In the genomic region with DNA sequence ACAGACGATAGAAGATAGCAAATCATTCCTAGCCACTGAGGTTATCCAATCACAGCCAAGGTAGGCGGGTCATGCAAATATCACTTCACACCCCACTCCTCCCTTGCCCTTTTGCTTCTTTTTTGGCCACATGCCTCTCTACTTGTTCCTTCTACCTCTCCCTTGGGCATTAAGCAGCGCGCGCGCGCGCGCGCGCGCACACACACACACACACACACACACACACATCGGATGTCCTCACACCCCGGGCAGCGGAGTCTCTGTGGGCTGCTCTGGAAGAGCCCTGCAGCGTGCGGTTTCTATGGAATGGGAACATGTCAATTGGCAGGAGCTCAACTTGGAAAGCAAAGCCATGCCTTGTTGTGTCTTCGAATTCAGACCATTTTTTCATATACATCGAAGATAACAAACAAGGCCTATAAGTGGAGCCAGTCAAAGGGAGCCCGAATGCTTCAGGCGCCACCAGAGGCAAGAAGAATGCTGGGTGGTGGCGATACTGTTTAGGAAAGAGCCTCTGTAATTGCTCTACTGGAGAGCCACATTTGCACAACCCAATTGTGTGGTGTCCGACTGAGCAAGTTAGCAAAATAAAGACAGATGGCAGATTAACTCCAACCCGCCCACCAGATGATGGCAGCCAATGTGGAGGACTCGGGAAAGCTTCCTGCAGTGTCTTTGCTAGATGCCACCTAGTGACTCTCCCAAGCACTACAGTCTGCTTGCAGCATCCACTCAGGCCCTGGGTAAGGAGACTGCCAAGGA, we compare ENCODE assay signal across 9 mouse cellular contexts.
A peak's percentile ranks its signal among the peaks of the same experiment; 100 is the strongest.
DNase-seq lines count a peak whose midpoint lies in the region; ATAC-seq lines count a peak whose summit lies in the region.
"Had no signal": no experiment of that assay in that cellular context is flagged by ENCODE, and none has a peak within 500 bp of the region (broad histone marks: within the 10 kb centered on the region; RNA-seq: fewer than 3 reads in every experiment).

No protein-coding gene starts in this region.

- H3K4me2 ChIP-seq in forebrain, embryonic 15.5 days (replicated peaks) = peak overlapping the region; percentile 11; the same call in 1 of the 2 replicates
- H3K4me2 ChIP-seq in hindbrain, embryonic 12.5 days (replicated peaks) = 0 out of 2 replicates have a peak overlapping the region, but pooled peaks have one; percentile 11
- no peak overlapping the region for H3K4me2 ChIP-seq in limb, embryonic 11.5 days (ENCODE audit: low read depth, severe bottlenecking)
- H3K4me2 ChIP-seq: liver, embryonic 15.5 days had no signal

- ATAC-seq in forebrain, embryonic 15.5 days (replicated peaks) = peak; percentile 85
- ATAC-seq in hindbrain, embryonic 12.5 days (ENCODE audit: low FRiP score) = peak; percentile 54
- ATAC-seq in limb, embryonic 11.5 days (ENCODE audit: insufficient number of reproducible peaks, low FRiP score, low TSS enrichment, low read depth) = no peak

- no peak overlapping the region for H3K9ac ChIP-seq in forebrain, embryonic 15.5 days (replicated peaks)
- no peak overlapping the region for H3K9ac ChIP-seq in hindbrain, embryonic 12.5 days
- no peak overlapping the region for H3K9ac ChIP-seq in limb, embryonic 11.5 days (ENCODE audit: low read length)
- H3K9ac ChIP-seq: liver, embryonic 15.5 days had no signal

- no peaks in the 10 kb centered on the region for H3K27me3 ChIP-seq in forebrain, embryonic 15.5 days
- no peaks in the 10 kb centered on the region for H3K27me3 ChIP-seq in hindbrain, embryonic 12.5 days
- H3K27me3 ChIP-seq in limb, embryonic 11.5 days (ENCODE audit: control insufficient read depth, insufficient read depth, low read length) = no peaks in the 10 kb centered on the region
- H3K27me3 ChIP-seq: liver, embryonic 15.5 days had no signal

- peak overlapping the region; percentile 66 for H3K27ac ChIP-seq in forebrain, embryonic 15.5 days (replicated peaks)
- no peak overlapping the region for H3K27ac ChIP-seq in hindbrain, embryonic 12.5 days
- no peak overlapping the region for H3K27ac ChIP-seq in limb, embryonic 11.5 days (replicated peaks; ENCODE audit: low read depth, low read length)
- H3K27ac ChIP-seq: liver, embryonic 15.5 days had no signal

- H3K9me3 ChIP-seq in forebrain, embryonic 15.5 days = no peaks in the 10 kb centered on the region
- H3K9me3 ChIP-seq in hindbrain, embryonic 12.5 days (replicated peaks) = no peaks in the 10 kb centered on the region
- H3K9me3 ChIP-seq in limb, embryonic 11.5 days (ENCODE audit: control insufficient read depth, low read length) = no peaks in the 10 kb centered on the region
- H3K9me3 ChIP-seq: liver, embryonic 15.5 days had no signal

- H3K36me3 ChIP-seq in forebrain, embryonic 15.5 days = no peaks in the 10 kb centered on the region
- no peaks in the 10 kb centered on the region for H3K36me3 ChIP-seq in hindbrain, embryonic 12.5 days
- H3K36me3 ChIP-seq in limb, embryonic 11.5 days (ENCODE audit: control insufficient read depth, insufficient read depth, low read length) = no peaks in the 10 kb centered on the region
- H3K36me3 ChIP-seq: liver, embryonic 15.5 days had no signal

- peaks cover 13% of the 10 kb centered on the region for H3K4me1 ChIP-seq in forebrain, embryonic 15.5 days
- peaks cover 3% of the 10 kb centered on the region for H3K4me1 ChIP-seq in hindbrain, embryonic 12.5 days
- no peaks in the 10 kb centered on the region for H3K4me1 ChIP-seq in limb, embryonic 11.5 days (ENCODE audit: control insufficient read depth, insufficient read depth, low read length)
- H3K4me1 ChIP-seq: liver, embryonic 15.5 days had no signal

- DNase-seq in adrenal gland, adult (ENCODE audit: inconsistent age in 2 of 2, low spot score in 1 of 2) = peak; percentile 36 to 55
- DNase-seq in adrenal gland, postnatal 4 days (ENCODE audit: low spot score in 2 of 2) = no peak
- DNase-seq in cerebellum, adult 18-20 months = peak; percentile 76 to 85
- peak; percentile 60 for DNase-seq in limb, embryonic 11.5 days (ENCODE audit: low spot score)
- DNase-seq in neural tube, embryonic 10.5 days (ENCODE audit: extremely low spot score, low spot score) = peak; percentile 41
- peak; percentile 56 for DNase-seq in thymus, postnatal 14 days

- WGBS in forebrain, embryonic 15.5 days = 55% methylated on average over 25 of the region's 25 CpGs
- 54% methylated on average over 25 of the region's 25 CpGs for WGBS in hindbrain, embryonic 12.5 days
- WGBS in limb, embryonic 11.5 days = 65% methylated on average over 25 of the region's 25 CpGs

- H3K4me3 ChIP-seq in forebrain, embryonic 15.5 days = no peak overlapping the region
- no peak overlapping the region for H3K4me3 ChIP-seq in hindbrain, embryonic 12.5 days
- H3K4me3 ChIP-seq in limb, embryonic 11.5 days (ENCODE audit: low read depth, low read length) = no peak overlapping the region
- H3K4me3 ChIP-seq: liver, embryonic 15.5 days had no signal

Comparison
In these comparisons a context has a peak if more than half of its experiments do, and no peak if none do; other contexts are left out.
1. DNase-seq: peak in adrenal gland, adult (2 of 2), cerebellum, adult 18-20 months (2 of 2), limb, embryonic 11.5 days (single experiment), neural tube, embryonic 10.5 days (single experiment) and thymus, postnatal 14 days (single experiment); none in adrenal gland, postnatal 4 days (0 of 2).